Mouse (Mus musculus): Measurements from ENCODE around the gene Tbc1d15.

GRCm38 (mm10) chr10:115169410-115169809 lies 81.9 kb downstream of the Tbc1d15 start:
- TF ChIP-seq CTCF (IDR thresholded peaks at IDR 0.05; ENCODE audit: extremely low read depth, insufficient read depth, insufficient read length, insufficient replicate concordance) (no peak), POLR2A (IDR thresholded peaks at IDR 0.05; ENCODE audit: low read depth, low read length) (no peak)

Measured in spleen, adult 2 months (tissue).